Mouse (Mus musculus) liver, embryonic 16.5 days (tissue): Measurements from ENCODE around the gene Tiam1. TPM values are rescaled to one million over a fixed set of nuclear protein-coding genes. Genes with fewer than 3 reads are reported as not detected.

ENCODE experiments used
- ATAC-seq: fragments of 200-750 bp; cut with Nextera tagmentation; 2 replicates; pipeline ENCODE4 v1.8.0; 2017; ENCODE audit warnings: low read depth, mild to moderate bottlenecking, moderate number of reproducible peaks, moderate library complexity
- H3K27ac ChIP-seq: fragments of 300-500 bp; sonication (generic); 2 replicates; pipeline ENCODE4 v1.5.1; 2014; ENCODE audit warnings: mild to moderate bottlenecking, low read length
- H3K27me3 ChIP-seq: fragments of 300-500 bp; sonication (generic); 2 replicates; pipeline ENCODE4 v1.6.1; 2014; ENCODE audit warnings: low read depth, low read length, mixed read lengths; ENCODE audit not compliant: control insufficient read depth, insufficient read depth
- H3K36me3 ChIP-seq: fragments of 300-500 bp; sonication (generic); 2 replicates; pipeline ENCODE4 v1.6.1; 2014; ENCODE audit warnings: mild to moderate bottlenecking; ENCODE audit not compliant: control insufficient read depth, insufficient read depth
- H3K4me1 ChIP-seq: fragments of 300-500 bp; sonication (generic); 2 replicates; pipeline ENCODE4 v1.6.1; 2014; ENCODE audit warnings: low read depth, low read length, mixed read lengths; ENCODE audit not compliant: control insufficient read depth
- H3K4me2 ChIP-seq: fragments of 300-500 bp; sonication (generic); 2 replicates; pipeline ENCODE4 v1.6.1; 2014; ENCODE audit warnings: low read depth, low read length, mixed read lengths
- H3K4me3 ChIP-seq: fragments of 300-500 bp; sonication (generic); 2 replicates; pipeline ENCODE4 v1.5.1; 2014; ENCODE audit warnings: low read depth, mild to moderate bottlenecking, low read length
- H3K9ac ChIP-seq: fragments of 300-500 bp; sonication (generic); 2 replicates; pipeline ENCODE4 v1.6.1; 2014; ENCODE audit warnings: low read depth, low read length
- H3K9me3 ChIP-seq: fragments of 300-500 bp; sonication (generic); replicated peaks from 2 replicates; pipeline ENCODE4 v1.6.1; 2016; ENCODE audit warnings: low read length; ENCODE audit not compliant: control insufficient read depth
- WGBS: fragments of 180-500 bp; shearing (Covaris S2); extraction: QIAGEN DNeasy Blood & Tissue Kit; methylation state at CpG from one replicate; pipeline ENCODE4 v1.1.7; 2014; ENCODE audit not compliant: insufficient replicate concordance; 5-methylcytosine and 5-hydroxymethylcytosine counted together
- polyA plus RNA-seq: library from polyadenylated mRNA; unstranded; fragments of >200 nt; fragmentation: Nextera tagmentation; extraction: Ambion mirVana; gene quantifications from 2 replicates; pipeline ENCODE4 v1.2.1, GENCODE M21; 2015

The Tiam1 gene
- polyA plus RNA-seq, 1 experiment from 2014 or later = 4.2 TPM

DNA sequence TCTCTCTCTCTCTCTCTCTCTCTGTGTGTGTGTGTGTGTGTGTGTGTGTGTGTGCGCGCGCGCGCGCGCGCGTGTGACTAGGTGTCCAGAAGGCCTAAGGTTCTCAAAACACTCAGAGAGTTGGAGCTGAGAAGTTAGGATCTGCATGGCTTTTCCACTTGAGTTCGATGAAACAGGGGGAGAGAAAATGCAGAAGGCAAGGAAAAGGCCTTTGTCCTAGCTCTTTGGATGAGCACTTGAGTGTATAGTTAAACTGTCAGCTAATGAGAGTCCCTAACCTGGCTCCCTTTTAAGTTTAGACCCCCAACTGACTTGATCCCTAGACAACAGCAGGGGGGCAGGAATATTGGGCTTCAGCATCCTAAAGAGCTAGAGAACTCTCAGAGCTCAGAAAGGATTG lies 3.0 kb downstream of the Tiam1 start:
- Histone ChIP-seq H3K9me3 (no peaks in the 10 kb centered on the region), H3K27ac (no peak overlapping the region), H3K4me2 (no peak overlapping the region), H3K27me3 (peaks cover 17% of the 10 kb centered on the region), H3K4me3 (no peak overlapping the region), H3K4me1 (peaks cover 23% of the 10 kb centered on the region), H3K9ac (no peak overlapping the region), H3K36me3 (no peaks in the 10 kb centered on the region)
- ATAC-seq = no peak
- WGBS = 75% methylated on average over 10 of the region's 10 CpGs

GRCm38 (mm10) chr16:90139696-90140095 lies 3.9 kb downstream of the Tiam1 start:
- H3K36me3 ChIP-seq = no peaks in the 10 kb centered on the region
- no peaks in the 10 kb centered on the region for H3K9me3 ChIP-seq
- H3K27me3 ChIP-seq = peaks cover 17% of the 10 kb centered on the region
- H3K4me3 ChIP-seq = no peak overlapping the region
- no peak overlapping the region for H3K27ac ChIP-seq
- ATAC-seq = no peak
- H3K4me2 ChIP-seq = no peak overlapping the region
- peaks cover 21% of the 10 kb centered on the region for H3K4me1 ChIP-seq
- H3K9ac ChIP-seq = no peak overlapping the region
- WGBS = 39% methylated on average over 9 of the region's 9 CpGs

GRCm38 (mm10) chr16:90138151-90138550 lies 5.4 kb downstream of the Tiam1 start:
- H3K9ac ChIP-seq = no peak overlapping the region
- peak overlapping the region; percentile 27 for H3K4me2 ChIP-seq
- no peak for ATAC-seq
- H3K4me1 ChIP-seq = peaks cover 11% of the 10 kb centered on the region
- no peaks in the 10 kb centered on the region for H3K36me3 ChIP-seq
- H3K27ac ChIP-seq = no peak overlapping the region
- peaks cover 17% of the 10 kb centered on the region for H3K27me3 ChIP-seq
- peak overlapping the region; percentile 25; the same call in 1 of the 2 replicates for H3K4me3 ChIP-seq
- 30% methylated on average over 12 of the region's 12 CpGs for WGBS
- no peaks in the 10 kb centered on the region for H3K9me3 ChIP-seq

DNA sequence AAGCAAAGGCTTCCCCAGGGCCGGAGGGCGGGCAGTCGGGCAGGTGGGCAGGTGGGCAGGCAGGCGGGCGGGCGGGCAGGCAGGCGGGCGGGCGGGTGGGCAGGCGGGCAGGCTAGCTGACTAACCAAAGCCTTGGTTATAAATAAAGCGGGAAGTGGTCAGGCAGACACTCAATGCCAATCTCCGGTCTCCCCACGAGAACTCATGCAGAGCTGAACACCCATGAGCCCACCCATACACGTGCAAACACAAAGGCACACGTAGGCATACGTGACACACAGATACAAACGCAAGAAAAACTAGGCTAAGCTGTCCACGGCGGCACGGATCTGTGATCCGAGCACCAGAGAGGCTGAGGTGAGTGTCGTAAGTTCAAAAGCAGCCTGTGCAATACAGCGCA lies 6.4 kb downstream of the Tiam1 start:
- peaks cover 8% of the 10 kb centered on the region for H3K27me3 ChIP-seq
- H3K4me3 ChIP-seq = peak overlapping the region; percentile 25
- no peaks in the 10 kb centered on the region for H3K9me3 ChIP-seq
- ATAC-seq = peak; percentile 13
- 69% methylated on average over 23 of the region's 23 CpGs for WGBS
- H3K27ac ChIP-seq = no peak overlapping the region
- peaks cover 1% of the 10 kb centered on the region for H3K4me1 ChIP-seq
- H3K4me2 ChIP-seq = no peak overlapping the region
- no peaks in the 10 kb centered on the region for H3K36me3 ChIP-seq
- no peak overlapping the region for H3K9ac ChIP-seq

DNA sequence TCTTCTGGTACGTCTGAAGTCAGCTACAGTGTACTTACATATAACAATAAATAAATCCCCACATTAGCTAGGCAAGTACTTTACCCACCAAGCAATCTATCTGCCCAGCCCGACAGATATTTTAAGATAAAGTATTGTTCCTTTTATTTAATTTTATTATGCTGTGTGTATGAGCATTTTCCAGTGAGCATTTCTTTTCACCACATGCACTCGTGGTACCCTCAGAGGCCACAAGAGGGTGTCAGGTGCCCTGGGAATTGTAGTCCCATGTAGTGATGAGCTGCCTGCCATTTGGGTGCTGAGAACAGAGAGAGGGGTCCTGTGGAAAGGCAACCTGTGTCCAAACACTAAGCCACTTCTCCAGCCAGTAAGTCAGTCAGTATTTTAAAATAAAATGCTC lies 8.0 kb downstream of the Tiam1 start:
- H3K4me1 ChIP-seq = no peaks in the 10 kb centered on the region
- H3K4me2 ChIP-seq = no peak overlapping the region
- WGBS = 73% methylated on average over 3 of the region's 3 CpGs
- H3K9me3 ChIP-seq = no peaks in the 10 kb centered on the region
- H3K27ac ChIP-seq = no peak overlapping the region
- H3K9ac ChIP-seq = no peak overlapping the region
- no peaks in the 10 kb centered on the region for H3K27me3 ChIP-seq
- ATAC-seq = no peak
- H3K36me3 ChIP-seq = no peaks in the 10 kb centered on the region
- H3K4me3 ChIP-seq = no peak overlapping the region

- no peaks in the 10 kb centered on the region for H3K27me3 ChIP-seq
- no peak overlapping the region for H3K9ac ChIP-seq
- WGBS = 77% methylated on average over 5 of the region's 7 CpGs
- H3K4me2 ChIP-seq = no peak overlapping the region
- no peak overlapping the region for H3K4me3 ChIP-seq
- no peaks in the 10 kb centered on the region for H3K36me3 ChIP-seq
- no peaks in the 10 kb centered on the region for H3K9me3 ChIP-seq
- H3K4me1 ChIP-seq = no peaks in the 10 kb centered on the region
- ATAC-seq = no peak
- H3K27ac ChIP-seq = no peak overlapping the region
These were observed 9.2 kb downstream of the Tiam1 start for GRCm38 (mm10) chr16:90134351-90134750.

GRCm38 (mm10) chr16:90132816-90133215 lies 10.8 kb downstream of the Tiam1 start:
- ATAC-seq = no peak
- no peak overlapping the region for H3K9ac ChIP-seq
- WGBS = 68% methylated on average over 7 of the region's 7 CpGs
- no peaks in the 10 kb centered on the region for H3K9me3 ChIP-seq
- no peak overlapping the region for H3K4me2 ChIP-seq
- H3K36me3 ChIP-seq = no peaks in the 10 kb centered on the region
- no peak overlapping the region for H3K27ac ChIP-seq
- H3K4me1 ChIP-seq = no peaks in the 10 kb centered on the region
- no peak overlapping the region for H3K4me3 ChIP-seq
- no peaks in the 10 kb centered on the region for H3K27me3 ChIP-seq

DNA sequence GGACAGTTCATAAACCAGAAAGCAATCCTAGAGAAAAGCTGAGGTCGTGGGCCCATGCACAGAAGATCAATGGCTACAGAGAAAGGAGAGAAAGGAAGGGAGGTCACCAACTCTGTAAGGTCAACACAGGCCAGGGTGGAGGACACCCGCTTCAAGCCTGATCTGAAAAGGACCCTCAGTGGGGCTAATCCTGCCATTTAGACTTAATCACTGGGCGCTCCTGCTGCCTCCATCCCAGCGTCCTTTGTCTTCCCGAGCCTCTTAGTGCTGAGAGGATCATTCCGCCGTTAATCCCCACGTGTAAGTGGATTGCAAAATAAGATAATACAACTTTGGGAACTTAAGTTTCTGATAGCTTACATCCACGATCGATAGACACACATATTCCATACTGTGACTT lies 11.2 kb downstream of the Tiam1 start:
- H3K9me3 ChIP-seq = no peaks in the 10 kb centered on the region
- no peaks in the 10 kb centered on the region for H3K4me1 ChIP-seq
- no peak overlapping the region for H3K9ac ChIP-seq
- 53% methylated on average over 10 of the region's 10 CpGs for WGBS
- H3K27me3 ChIP-seq = no peaks in the 10 kb centered on the region
- ATAC-seq = no peak
- H3K27ac ChIP-seq = no peak overlapping the region
- H3K4me2 ChIP-seq = no peak overlapping the region
- no peaks in the 10 kb centered on the region for H3K36me3 ChIP-seq
- no peak overlapping the region for H3K4me3 ChIP-seq

- WGBS = 64% methylated on average over 19 of the region's 19 CpGs
- H3K9me3 ChIP-seq = no peaks in the 10 kb centered on the region
- ATAC-seq = no peak
- H3K36me3 ChIP-seq = no peaks in the 10 kb centered on the region
- no peak overlapping the region for H3K27ac ChIP-seq
- H3K4me3 ChIP-seq = no peak overlapping the region
- H3K4me1 ChIP-seq = no peaks in the 10 kb centered on the region
- no peaks in the 10 kb centered on the region for H3K27me3 ChIP-seq
- no peak overlapping the region for H3K9ac ChIP-seq
- H3K4me2 ChIP-seq = no peak overlapping the region
These were observed 14.6 kb downstream of the Tiam1 start for GRCm38 (mm10) chr16:90128817-90129587.
